Mouse (Mus musculus): ENCODE results near the gene Mtx1. TPM values are rescaled to one million over a fixed set of nuclear protein-coding genes. Genes with fewer than 3 reads are reported as not detected.

Mtx1 gene
- polyA plus RNA-seq, 1 experiment = 257 TPM

DNA sequence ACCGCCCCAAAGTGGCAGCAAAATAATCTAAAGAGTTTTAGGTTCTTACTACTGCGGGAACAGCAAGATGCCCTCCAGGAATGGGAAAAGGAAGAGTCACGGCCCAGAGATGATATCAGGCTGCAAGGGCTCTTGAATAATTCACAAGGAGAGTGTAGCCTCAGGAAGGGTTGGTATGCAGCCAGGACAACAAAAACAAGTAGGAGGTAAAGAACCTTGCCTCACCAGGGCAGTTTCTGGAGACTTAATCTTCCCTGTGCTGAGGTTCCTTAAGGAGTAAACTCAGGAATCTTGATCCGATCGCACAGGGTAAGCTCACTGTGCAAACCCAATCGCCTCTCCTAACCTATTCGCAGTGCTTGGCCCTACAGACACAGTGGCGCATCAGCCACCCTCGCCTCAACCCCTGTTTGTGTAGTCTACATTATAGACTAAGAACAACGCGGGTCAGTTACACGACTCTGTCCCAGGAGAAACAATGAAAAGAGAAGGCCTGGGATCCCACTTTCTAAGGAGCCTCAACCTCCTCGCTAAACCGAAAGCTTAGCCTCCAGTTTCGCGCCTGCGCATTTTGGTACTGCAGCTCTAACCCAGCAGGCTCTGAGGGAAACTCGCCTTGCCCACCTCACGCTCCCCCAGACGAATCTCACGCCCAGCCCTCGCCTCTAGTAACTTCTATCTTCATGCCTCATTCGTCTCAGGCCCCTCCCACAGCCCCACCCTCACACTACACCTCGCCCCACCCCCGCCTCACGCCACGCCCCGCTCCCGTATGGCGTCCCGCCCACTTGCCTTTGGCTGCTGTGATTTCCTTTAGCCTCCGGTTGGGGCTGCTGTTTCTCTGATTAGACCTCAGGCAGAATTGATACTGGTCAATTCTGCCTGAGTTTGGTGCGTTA lies 30.7 kb downstream of the Mtx1 start:
- TF ChIP-seq CTCF (conservative IDR thresholded peaks at IDR 0.05; ENCODE audit: insufficient read depth, insufficient read length, low read depth, low read length) = peak; percentile 61
- peak; percentile 37 for TF ChIP-seq POLR2A (IDR thresholded peaks at IDR 0.05; ENCODE audit: low read depth, low read length)
- 5% methylated on average over 33 of the region's 33 CpGs for WGBS
- peak; percentile 93 for DNase-seq
- H3K27ac ChIP-seq (ENCODE audit: insufficient read depth, low read depth, low read length) = peak overlapping the region; percentile 78
- peak overlapping the region; percentile 62 for H3K4me3 ChIP-seq (ENCODE audit: insufficient read depth, low read depth, low read length)
- no peaks in the 10 kb centered on the region for H3K36me3 ChIP-seq (ENCODE audit: control insufficient read depth, insufficient read depth, low read length)
- no peaks in the 10 kb centered on the region for H3K27me3 ChIP-seq (replicated peaks; ENCODE audit: control insufficient read depth, insufficient read depth, low read length)
- H3K4me1 ChIP-seq (ENCODE audit: control insufficient read depth, insufficient read depth, low read length) = peaks cover 4% of the 10 kb centered on the region; the same call in 1 of the 2 replicates

DNA sequence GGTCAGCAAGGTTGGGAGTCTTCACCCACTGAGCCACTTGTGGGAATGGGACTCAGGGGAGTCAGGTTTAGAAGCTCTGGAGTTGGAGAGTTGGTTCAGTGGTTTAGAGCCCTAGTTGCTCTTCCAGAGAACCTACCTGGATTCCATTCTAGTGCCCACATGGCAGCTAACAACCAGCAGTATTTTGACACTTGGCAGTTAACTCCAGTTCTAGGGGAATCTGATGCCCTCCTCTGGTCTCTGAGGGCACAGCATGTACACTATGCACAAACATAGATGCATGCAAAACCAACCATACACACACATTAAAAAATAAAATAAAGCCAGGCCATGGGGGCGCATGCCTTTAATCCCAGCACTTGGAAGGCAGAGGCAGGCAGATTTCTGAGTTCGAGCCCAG lies 33.0 kb downstream of the Mtx1 start:
- H3K4me1 ChIP-seq (ENCODE audit: control insufficient read depth, insufficient read depth, low read length) = peaks cover 4% of the 10 kb centered on the region; the same call in 1 of the 2 replicates
- H3K4me3 ChIP-seq (ENCODE audit: insufficient read depth, low read depth, low read length) = no peak overlapping the region
- no peak for TF ChIP-seq POLR2A (IDR thresholded peaks at IDR 0.05; ENCODE audit: low read depth, low read length)
- peak; percentile 34 for TF ChIP-seq CTCF (conservative IDR thresholded peaks at IDR 0.05; ENCODE audit: insufficient read depth, insufficient read length, low read depth, low read length)
- DNase-seq = peak; percentile 47
- H3K27ac ChIP-seq (ENCODE audit: insufficient read depth, low read depth, low read length) = no peak overlapping the region
- 89% methylated on average over 2 of the region's 2 CpGs for WGBS
- H3K27me3 ChIP-seq (replicated peaks; ENCODE audit: control insufficient read depth, insufficient read depth, low read length) = no peaks in the 10 kb centered on the region
- H3K36me3 ChIP-seq (ENCODE audit: control insufficient read depth, insufficient read depth, low read length) = no peaks in the 10 kb centered on the region

DNA sequence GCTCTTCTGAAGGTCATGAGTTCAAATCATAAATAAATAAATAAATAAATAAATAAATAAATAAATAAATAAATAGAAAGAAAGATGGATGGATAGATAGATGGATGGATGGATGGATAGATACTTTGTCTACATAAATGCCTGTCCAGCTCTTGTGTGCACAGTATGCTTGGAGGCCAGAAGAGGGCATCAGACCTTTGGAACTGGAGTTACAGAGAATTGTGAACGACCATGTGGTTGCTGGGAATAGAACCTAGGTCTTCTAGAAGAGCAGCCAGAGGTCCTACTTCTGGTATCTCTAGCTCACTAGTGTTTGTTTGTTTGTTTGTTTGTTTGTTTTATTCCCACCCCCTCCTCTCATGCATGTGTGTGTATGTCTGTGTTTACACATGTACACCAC lies 33.5 kb downstream of the Mtx1 start:
- Histone ChIP-seq H3K36me3 (ENCODE audit: control insufficient read depth, insufficient read depth, low read length) (no peaks in the 10 kb centered on the region), H3K4me1 (ENCODE audit: control insufficient read depth, insufficient read depth, low read length) (peaks cover 4% of the 10 kb centered on the region; the same call in 1 of the 2 replicates), H3K27me3 (replicated peaks; ENCODE audit: control insufficient read depth, insufficient read depth, low read length) (no peaks in the 10 kb centered on the region), H3K4me3 (ENCODE audit: insufficient read depth, low read depth, low read length) (no peak overlapping the region), H3K27ac (ENCODE audit: insufficient read depth, low read depth, low read length) (no peak overlapping the region)
- no peak for DNase-seq
- WGBS = 86% methylated on average over 1 of the region's 1 CpGs
- TF ChIP-seq POLR2A (IDR thresholded peaks at IDR 0.05; ENCODE audit: low read depth, low read length) = no peak
- no peak for TF ChIP-seq CTCF (conservative IDR thresholded peaks at IDR 0.05; ENCODE audit: insufficient read depth, insufficient read length, low read depth, low read length)

DNA sequence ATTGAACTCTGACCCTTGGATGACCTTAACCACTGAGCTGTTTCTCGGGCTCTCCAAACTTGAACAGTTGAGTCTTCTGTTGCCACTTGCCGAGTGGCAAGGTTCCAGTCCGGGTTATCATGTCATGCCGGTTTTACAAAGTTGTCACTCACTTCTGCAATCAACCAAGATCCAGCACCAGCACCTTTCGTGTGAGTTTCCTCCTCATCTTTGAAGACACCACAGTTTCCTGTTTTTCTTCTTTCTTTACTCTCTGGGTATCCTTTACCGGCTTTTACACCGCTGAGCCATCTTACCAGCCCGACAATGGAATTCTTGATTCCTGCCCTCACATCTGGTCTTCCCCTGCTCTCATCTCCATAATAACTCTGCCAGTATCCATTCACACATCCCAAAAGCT lies 36.5 kb downstream of the Mtx1 start:
- Histone ChIP-seq H3K27me3 (replicated peaks; ENCODE audit: control insufficient read depth, insufficient read depth, low read length) (no peaks in the 10 kb centered on the region), H3K27ac (ENCODE audit: insufficient read depth, low read depth, low read length) (no peak overlapping the region), H3K36me3 (ENCODE audit: control insufficient read depth, insufficient read depth, low read length) (no peaks in the 10 kb centered on the region), H3K4me3 (ENCODE audit: insufficient read depth, low read depth, low read length) (no peak overlapping the region), H3K4me1 (ENCODE audit: control insufficient read depth, insufficient read depth, low read length) (no peaks in the 10 kb centered on the region)
- no peak for TF ChIP-seq POLR2A (IDR thresholded peaks at IDR 0.05; ENCODE audit: low read depth, low read length)
- TF ChIP-seq CTCF (conservative IDR thresholded peaks at IDR 0.05; ENCODE audit: insufficient read depth, insufficient read length, low read depth, low read length) = no peak
- whole genome bisulfite sequencing = 80% methylated on average over 8 of the region's 8 CpGs
- no peak for DNase-seq

DNA sequence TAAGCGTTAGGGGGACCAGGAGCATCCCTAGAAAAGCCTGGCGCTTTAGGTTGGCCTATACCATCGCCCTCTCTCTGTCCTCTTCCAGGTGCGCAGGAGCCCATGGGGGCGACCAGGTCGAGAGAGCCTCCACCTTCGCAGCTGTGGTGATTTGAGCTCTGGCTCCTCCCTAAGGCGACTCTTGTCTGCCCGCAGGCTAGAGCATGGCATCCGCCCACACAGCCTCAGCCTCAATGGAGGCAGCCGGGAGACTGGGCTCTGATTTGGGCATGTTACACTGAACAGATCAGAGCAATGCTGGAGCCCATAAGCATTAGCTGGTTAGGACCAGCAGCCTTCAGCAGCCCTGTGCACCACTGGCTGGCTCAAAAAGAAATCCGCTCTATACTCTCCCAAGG lies 38.4 kb downstream of the Mtx1 start:
- no peaks in the 10 kb centered on the region for H3K27me3 ChIP-seq (replicated peaks; ENCODE audit: control insufficient read depth, insufficient read depth, low read length)
- 58% methylated on average over 12 of the region's 12 CpGs for WGBS
- H3K4me3 ChIP-seq (ENCODE audit: insufficient read depth, low read depth, low read length) = no peak overlapping the region
- no peaks in the 10 kb centered on the region for H3K36me3 ChIP-seq (ENCODE audit: control insufficient read depth, insufficient read depth, low read length)
- no peaks in the 10 kb centered on the region for H3K4me1 ChIP-seq (ENCODE audit: control insufficient read depth, insufficient read depth, low read length)
- TF ChIP-seq CTCF (conservative IDR thresholded peaks at IDR 0.05; ENCODE audit: insufficient read depth, insufficient read length, low read depth, low read length) (no peak), POLR2A (IDR thresholded peaks at IDR 0.05; ENCODE audit: low read depth, low read length) (no peak)
- H3K27ac ChIP-seq (ENCODE audit: insufficient read depth, low read depth, low read length) = no peak overlapping the region
- DNase-seq = no peak

DNA sequence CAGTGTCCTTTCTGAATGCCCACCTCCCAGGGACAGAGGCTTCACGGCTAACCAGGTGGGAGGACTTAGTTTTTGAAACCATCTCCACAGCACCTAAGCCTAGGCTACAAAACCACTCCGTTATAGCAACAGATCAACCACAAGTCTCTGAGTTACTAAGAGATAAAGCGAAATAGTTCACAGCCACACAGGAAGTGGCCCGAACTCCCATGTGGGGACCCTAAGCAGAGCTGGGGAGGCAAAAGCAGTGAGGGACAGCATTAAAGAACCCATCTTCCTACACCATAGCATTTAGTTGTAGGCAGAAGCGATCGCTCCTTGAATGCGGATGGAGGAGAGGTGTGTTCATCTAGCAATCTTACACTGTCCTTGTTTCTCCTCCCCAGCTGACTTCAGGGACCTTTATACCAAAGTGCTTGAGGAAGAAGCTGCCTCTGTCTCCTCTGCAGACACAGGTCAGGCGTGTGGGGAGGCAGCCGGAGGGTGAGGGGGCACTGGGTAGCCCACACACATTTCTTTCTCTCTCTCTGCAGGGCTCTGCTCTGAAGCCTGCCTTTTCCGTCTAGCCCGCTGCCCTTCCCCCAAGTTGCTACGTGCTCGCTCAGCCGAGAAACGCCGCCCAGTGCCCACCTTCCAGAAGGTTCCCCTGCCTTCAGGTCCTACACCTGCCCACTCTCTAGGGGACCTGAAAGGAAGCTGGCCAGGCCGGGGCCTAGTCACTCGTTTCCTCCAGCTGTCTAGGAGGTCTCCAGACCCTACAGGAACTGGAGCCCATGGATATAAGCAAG lies 39.0 kb downstream of the Mtx1 start:
- Histone ChIP-seq H3K36me3 (ENCODE audit: control insufficient read depth, insufficient read depth, low read length) (no peaks in the 10 kb centered on the region), H3K27ac (ENCODE audit: insufficient read depth, low read depth, low read length) (no peak overlapping the region), H3K27me3 (replicated peaks; ENCODE audit: control insufficient read depth, insufficient read depth, low read length) (no peaks in the 10 kb centered on the region), H3K4me3 (ENCODE audit: insufficient read depth, low read depth, low read length) (no peak overlapping the region), H3K4me1 (ENCODE audit: control insufficient read depth, insufficient read depth, low read length) (no peaks in the 10 kb centered on the region)
- no peak for TF ChIP-seq POLR2A (IDR thresholded peaks at IDR 0.05; ENCODE audit: low read depth, low read length)
- no peak for TF ChIP-seq CTCF (conservative IDR thresholded peaks at IDR 0.05; ENCODE audit: insufficient read depth, insufficient read length, low read depth, low read length)
- no peak for DNase-seq
- 77% methylated on average over 18 of the region's 18 CpGs for WGBS

DNA sequence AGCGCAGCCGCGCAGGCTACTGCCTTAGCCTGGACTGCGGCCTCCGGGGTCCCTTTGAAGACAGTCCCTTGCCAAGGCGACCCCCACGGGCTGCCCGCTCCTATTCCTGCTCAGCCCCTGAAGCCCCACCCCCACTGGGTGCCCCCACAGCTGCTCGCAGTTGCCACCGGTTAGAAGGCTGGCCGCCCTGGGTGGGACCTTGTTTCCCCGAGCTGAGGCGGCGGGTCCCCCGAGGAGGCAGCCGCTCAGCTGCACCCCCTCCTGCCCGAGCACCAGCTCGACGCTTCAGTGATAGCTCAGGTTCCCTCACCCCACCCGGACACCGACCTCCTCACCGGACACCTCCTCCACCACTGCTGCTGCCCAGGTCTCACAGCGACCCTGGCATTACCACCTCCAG lies 39.7 kb downstream of the Mtx1 start:
- no peak for DNase-seq
- no peaks in the 10 kb centered on the region for H3K4me1 ChIP-seq (ENCODE audit: control insufficient read depth, insufficient read depth, low read length)
- H3K27ac ChIP-seq (ENCODE audit: insufficient read depth, low read depth, low read length) = no peak overlapping the region
- WGBS = 56% methylated on average over 23 of the region's 23 CpGs
- no peaks in the 10 kb centered on the region for H3K36me3 ChIP-seq (ENCODE audit: control insufficient read depth, insufficient read depth, low read length)
- no peaks in the 10 kb centered on the region for H3K27me3 ChIP-seq (replicated peaks; ENCODE audit: control insufficient read depth, insufficient read depth, low read length)
- H3K4me3 ChIP-seq (ENCODE audit: insufficient read depth, low read depth, low read length) = no peak overlapping the region
- TF ChIP-seq CTCF (conservative IDR thresholded peaks at IDR 0.05; ENCODE audit: insufficient read depth, insufficient read length, low read depth, low read length) (no peak), POLR2A (IDR thresholded peaks at IDR 0.05; ENCODE audit: low read depth, low read length) (no peak)
